Mouse (Mus musculus): ENCODE results near the gene Ppp1r1b.

DNA sequence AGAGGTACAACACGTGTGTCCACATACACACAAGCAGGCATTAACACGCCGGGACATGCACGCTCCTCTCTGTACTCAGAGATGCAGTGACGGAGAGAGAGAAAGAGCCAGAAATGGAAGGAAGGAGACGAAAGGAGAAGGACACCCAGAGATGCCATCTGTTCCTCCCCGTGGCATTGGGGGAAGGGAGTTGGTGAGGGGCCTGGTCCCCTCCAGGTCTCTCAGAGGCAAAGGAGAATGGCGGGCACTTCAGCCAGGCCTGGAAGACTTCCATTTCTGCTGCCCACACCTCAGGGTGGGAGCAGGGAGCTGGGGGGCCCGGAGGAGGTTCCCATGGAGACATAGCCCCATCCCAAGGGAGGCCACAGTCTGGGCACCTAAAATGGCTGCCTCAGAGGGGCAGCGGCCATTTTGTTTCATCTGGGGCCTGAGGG, 14.9 kb upstream of the Ppp1r1b start:
- TF ChIP-seq POLR2A (IDR thresholded peaks at IDR 0.05; ENCODE audit: borderline replicate concordance, extremely low read depth, insufficient read depth, insufficient read length, poor library complexity, severe bottlenecking), result no peak
- no peak for TF ChIP-seq CTCF (IDR thresholded peaks at IDR 0.05; ENCODE audit: borderline replicate concordance, extremely low read depth, insufficient read depth, insufficient read length)

Measured in brain, embryonic 14.5 days (tissue).